Mouse (Mus musculus) brain, adult 2 months (tissue): Measurements from ENCODE around the gene Csrp1.

ENCODE experiments used
- DNase-seq: peaks from one replicate; pipeline ENCODE4 v3.0.0; 2011; ENCODE audit warnings: low read depth, low spot score

Csrp1 gene

GRCm38 (mm10) chr1:135731897-135732684, 12.2 kb downstream of the Csrp1 start:
- peak; percentile 68 for DNase-seq

GRCm38 (mm10) chr1:135734225-135734937, 14.5 kb downstream of the Csrp1 start:
- peak; percentile 89 for DNase-seq

GRCm38 (mm10) chr1:135735460-135735859, 15.6 kb downstream of the Csrp1 start:
- no peak for DNase-seq

GRCm38 (mm10) chr1:135744987-135745386, 25.1 kb downstream of the Csrp1 start:
- no peak for DNase-seq

- DNase-seq = no peak
These were observed 26.4 kb downstream of the Csrp1 start for GRCm38 (mm10) chr1:135746248-135746647.

DNA sequence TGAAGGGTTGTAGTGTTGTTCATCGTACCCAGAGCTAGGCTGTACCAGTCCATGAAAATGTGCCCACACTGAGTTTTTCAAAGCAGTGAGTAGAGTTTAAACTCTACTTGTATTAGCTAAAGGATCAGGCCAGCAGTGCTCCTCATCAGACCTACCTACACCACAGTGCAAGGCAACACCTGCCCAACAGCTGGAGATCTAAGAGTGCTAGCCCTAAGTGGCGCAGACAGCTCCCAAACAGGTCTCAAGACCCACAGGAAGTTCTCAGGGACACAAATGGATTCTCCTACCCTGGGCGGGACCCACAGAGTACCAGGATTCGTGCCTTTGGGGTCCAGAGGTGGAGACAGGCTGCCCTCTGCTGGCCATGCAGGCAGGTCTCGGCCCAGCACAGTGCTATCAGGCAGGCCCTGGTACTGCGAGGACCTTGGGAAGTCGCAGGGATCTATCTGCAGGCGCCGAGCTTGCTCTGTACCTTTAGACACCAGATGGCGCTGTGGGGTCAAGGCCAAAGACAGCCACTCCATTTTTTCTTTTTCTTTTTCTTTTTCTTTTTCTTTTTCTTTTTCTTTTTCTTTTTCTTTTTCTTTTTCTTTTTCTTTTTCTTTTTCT, 33.0 kb downstream of the Csrp1 start:
- DNase-seq = peak; percentile 96

DNA sequence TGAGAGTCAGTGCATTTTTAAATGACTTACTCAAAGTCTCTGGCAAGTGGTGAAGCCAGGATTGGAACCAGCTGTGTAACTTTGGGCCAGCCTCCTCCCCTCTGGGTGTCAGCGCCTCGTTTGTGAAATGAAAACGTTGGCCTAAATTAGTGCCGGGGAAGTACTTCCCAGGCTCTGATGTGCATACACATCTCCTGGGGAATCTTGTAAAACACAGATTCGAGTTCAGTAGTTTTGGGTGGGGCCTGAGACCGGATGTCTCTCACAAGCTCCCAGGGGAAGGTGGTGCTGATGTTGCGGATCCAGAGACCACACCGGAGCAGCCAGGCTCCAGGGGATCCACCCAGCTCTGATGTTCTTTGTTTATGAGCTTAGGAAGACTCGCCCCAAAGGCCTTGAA, 35.4 kb downstream of the Csrp1 start:
- no peak for DNase-seq

DNA sequence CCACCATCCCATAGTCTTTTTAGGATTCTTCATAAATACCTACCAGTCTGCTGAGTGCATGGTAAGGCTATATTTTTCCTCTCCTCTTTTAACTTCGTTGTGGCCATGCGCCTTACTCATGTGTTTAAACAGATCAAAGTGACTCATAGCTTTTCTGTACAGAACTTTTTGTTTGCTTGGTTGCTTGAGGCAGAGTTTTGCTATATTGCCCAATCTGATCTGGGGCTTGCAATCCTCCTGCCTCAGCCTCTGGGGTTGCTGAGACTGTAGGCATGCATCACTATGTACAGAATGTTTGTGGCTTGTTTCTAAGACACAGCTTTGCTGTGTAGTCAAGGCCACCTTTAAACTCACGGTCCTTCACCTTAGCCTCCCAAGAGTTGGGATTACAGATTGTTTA, 36.1 kb downstream of the Csrp1 start:
- no peak for DNase-seq

DNA sequence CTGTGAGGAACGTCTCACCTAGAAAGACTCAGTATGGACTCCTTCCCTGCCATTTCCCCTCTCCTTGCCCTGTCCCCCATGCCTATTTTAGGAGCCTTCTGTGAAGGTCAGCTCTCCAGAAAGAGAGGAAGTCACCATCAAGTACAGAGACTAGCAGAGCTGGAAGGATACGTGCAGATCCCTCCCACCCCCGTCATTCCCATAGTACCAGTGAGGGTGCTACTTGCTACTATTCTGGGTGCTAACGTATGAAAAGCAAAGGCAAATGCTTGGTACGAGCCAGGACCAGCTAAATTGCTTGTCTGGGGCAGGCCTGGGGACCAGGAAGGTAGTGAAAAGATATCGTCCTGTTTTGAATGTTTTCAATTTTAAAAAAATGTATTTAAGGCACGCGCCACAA, 37.4 kb downstream of the Csrp1 start:
- DNase-seq = peak; percentile 49

GRCm38 (mm10) chr1:135759685-135760084, 39.8 kb downstream of the Csrp1 start:
- DNase-seq = no peak

DNA sequence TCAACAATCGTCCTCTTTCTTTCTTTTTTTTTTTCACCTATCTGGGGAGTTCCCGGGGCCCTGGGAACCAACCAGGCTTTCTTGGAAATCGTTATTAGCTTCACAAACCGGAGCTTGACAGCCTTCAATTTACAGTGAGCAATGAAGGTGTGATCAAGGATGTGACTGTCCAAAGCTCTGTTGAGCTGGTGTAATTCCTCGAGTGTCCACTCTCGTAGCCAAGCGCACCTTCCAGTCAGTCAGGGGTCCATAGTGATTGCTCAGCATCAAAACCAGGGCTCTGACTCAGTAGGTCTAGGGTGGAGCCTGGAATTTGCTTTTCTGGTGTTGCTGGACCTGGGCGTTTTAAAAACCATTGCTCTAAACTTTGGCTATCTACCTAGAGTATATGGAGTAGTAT, 40.4 kb downstream of the Csrp1 start:
- no peak for DNase-seq

DNA sequence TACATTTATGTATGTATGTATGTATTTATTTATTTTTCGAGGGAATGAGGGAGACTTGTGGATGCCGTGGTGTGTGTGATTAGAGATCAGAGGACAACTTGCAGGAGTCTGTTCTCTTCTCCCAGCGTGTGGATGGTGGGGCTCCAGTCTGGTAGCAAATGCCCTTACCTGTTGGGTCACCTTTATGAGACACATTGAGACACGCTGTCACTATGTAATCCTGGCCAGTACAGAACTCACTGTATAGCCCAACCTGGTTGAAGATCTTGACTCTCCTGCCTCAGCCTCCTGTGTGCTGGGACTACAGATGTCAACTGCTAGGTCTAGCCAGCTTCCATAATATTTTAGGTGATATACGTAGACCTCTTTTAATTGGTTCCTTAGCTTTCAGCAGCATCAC, 41.9 kb downstream of the Csrp1 start:
- DNase-seq = no peak

- DNase-seq = no peak
These were observed 43.8 kb downstream of the Csrp1 start for GRCm38 (mm10) chr1:135763503-135764205.

DNA sequence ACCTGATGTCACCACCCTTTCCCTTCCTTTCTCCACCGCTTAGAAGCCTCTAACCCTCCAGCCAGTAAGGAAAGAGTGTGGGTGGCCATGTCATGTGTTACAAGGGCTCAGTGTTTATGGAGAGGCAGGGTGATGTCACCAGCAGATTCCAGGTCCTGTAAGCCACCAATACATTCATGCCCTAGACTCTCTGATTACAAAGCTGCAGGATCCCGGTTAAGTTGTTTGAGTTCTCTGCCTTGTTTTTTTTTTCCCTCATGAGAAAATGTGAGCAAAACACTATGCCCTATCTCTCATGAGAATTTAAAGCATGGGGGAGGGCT, 44.3 kb downstream of the Csrp1 start:
- peak; percentile 39 for DNase-seq

- peak; percentile 71 for DNase-seq
These were observed 46.1 kb downstream of the Csrp1 start, which contains the start of gene Phlda3 for GRCm38 (mm10) chr1:135765645-135766591. Phlda3 (plus strand) TSS chr1:135766119.

DNA sequence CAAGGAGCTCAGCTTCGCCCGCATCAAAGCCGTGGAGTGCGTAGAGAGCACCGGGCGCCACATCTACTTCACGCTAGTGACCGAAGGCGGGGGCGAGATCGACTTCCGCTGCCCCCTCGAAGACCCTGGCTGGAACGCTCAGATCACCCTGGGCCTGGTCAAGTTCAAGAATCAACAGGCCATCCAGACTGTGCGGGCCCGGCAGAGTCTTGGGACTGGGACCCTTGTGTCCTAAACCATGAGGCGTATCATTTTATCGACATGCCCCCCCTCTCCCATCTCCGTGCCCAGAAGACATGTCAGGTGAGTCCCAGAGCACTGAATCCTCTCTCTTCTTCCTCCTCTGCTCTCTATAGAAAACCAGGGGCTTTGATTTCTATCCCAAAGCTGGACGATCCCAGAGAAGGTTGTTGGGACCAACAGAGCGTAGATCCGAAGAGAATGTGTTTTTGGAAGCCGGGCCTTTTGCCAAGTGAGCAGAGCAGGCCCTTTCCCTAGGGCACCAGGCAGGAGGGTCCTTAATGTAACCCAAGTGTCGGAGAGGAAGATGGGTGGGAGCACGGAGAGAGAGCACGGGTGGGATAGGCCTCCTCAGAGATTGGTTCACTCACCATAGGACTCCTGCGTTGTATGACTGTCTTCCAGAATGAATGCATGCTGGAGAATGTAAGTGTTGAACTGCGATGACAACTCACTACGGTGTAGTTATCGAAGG, 46.9 kb downstream of the Csrp1 start:
- no peak for DNase-seq

DNA sequence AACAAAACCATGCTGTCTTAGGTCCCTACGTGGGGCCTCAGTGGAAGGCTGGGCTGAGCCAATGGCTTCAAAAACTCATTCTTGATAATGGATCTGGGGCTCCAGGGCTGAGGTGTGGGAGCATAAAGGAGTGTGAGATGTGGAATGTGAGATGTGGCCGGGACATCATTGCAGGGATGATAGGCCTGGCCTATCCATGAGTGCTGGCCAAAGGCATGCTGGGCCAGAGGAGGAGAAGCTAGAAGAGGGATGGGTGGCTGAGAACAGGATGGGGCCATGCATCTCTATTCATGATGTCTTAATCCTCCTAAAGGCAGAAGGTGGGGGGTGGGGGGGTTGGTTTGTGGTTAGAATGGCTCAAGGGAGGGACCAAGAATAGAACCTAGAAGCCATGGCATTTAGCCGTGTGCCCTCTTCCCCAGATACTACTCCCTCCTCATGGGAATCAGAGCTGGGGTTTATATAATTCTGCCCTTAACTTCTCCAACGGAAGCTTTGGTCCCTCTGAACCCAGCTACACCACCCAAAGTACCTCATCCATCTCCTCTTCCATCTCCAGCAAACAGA, 47.5 kb downstream of the Csrp1 start:
- DNase-seq = no peak

- no peak for DNase-seq
These were observed 48.5 kb downstream of the Csrp1 start for GRCm38 (mm10) chr1:135768400-135768799.

DNA sequence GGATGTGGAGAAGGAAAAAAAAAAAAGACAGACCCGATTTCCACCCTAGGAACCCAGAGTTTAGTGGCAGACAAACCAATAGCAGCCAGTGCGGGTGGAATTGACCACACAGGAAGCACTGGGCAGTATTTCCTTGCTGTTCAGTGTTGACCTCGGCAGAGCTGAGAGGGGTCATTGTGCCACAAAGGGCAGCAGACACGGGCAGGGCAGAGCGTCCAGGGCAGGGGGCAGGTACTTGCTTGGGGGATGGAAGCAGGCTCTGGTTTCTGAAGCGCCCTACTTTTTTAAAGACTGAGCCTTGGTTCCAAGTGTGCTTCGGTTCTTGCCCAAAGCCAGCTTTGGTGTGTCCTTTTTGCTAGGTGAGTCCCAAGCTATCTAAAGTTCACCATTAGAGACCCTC, 50.4 kb downstream of the Csrp1 start:
- DNase-seq = no peak
